Mouse (Mus musculus): ENCODE measurements at regions not wholly inside any gene's neighbourhood (a gene's known extent, or its start where the extent isn't known, plus 50 kb on each side); places are given as distances from the start of the nearest gene placed in this dataset.

DNA sequence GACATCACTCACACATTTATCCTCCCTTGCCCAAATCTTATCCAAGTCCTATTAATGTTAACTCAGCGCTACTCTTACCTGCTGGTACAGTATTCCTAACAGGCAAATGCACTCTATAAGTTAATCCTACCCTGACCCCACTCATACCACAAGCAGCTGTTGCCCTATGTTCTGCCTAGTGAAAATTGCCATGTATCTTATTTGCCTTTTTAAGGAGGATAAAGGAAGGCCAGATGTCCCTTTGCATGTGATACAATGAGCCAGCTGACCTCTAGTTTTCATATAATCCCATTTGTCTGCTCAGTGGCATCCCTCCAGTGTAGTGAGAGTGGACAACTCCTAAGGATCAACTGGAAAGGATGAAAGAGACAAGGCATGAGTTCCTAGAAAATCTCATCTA, 67.9 kb upstream of the Ctso start:
- Histone ChIP-seq H3K27ac (ENCODE audit: control insufficient read depth, insufficient read depth, low read depth, low read length, poor library complexity) (no peak overlapping the region), H3K4me1 (ENCODE audit: control insufficient read depth, insufficient read depth, low read length) (no peaks in the 10 kb centered on the region), H3K4me3 (replicated peaks; ENCODE audit: control insufficient read depth, low read depth, low read length) (no peak overlapping the region)
- TF ChIP-seq CTCF (IDR thresholded peaks at IDR 0.05; ENCODE audit: control insufficient read depth, insufficient read depth, low read length), result no peak
- no peak for TF ChIP-seq POLR2A (IDR thresholded peaks at IDR 0.05; ENCODE audit: borderline replicate concordance, control insufficient read depth, low read depth, low read length)
- 67% methylated on average over 1 of the region's 1 CpGs for WGBS

Measured in bone marrow, adult 2 months (tissue).